Mouse (Mus musculus) splenic B cell, adult 2 months (primary cell): ENCODE results near the gene Ddx11.
A peak's percentile ranks its signal among the peaks of the same experiment; 100 is the strongest.
"Not testable (repeated sequence)": the region's sequence is repeated elsewhere in the genome, so short reads cannot be mapped to it uniquely, and the experiment has no call there.

Experiments used
- DNase-seq: peaks from one replicate; pipeline ENCODE4 v3.0.0-alpha.2; 2011; ENCODE audit warnings: low read depth, low spot score
- H3K27me3 ChIP-seq: 2 replicates; pipeline ENCODE4 v1.6.1; 2012; ENCODE audit warnings: mild to moderate bottlenecking, low read length, moderate library complexity, mixed read lengths; ENCODE audit not compliant: control insufficient read depth, poor library complexity, insufficient read depth, severe bottlenecking
- H3K36me3 ChIP-seq: 2 replicates; pipeline ENCODE4 v1.6.1; 2012; ENCODE audit warnings: mild to moderate bottlenecking, low read length, moderate library complexity, mixed read lengths; ENCODE audit not compliant: control insufficient read depth, poor library complexity, insufficient read depth, severe bottlenecking

Ddx11 gene

DNA sequence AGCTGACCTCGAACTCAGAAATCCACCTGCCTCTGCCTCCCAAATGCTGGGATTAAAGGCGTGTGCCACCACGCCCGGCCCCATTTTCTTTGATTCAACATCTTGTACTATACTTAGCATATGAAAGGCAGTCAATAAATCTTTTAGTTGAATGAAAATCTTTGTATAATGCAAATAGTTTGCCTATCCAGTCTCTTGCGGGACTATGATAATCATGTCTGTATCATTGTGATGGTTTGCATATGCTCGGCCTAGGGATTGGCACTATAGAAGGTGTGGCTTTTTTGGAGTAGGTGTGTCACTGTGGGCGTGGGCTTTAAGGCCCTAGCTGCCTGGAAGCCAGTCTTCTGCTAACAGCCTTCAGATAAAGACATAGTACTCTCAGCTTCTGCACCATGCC, 19.2 kb upstream of the Ddx11 start:
- no peak for DNase-seq
- Histone ChIP-seq H3K27me3 (no peaks in the 10 kb centered on the region), H3K36me3 (no peaks in the 10 kb centered on the region)

DNA sequence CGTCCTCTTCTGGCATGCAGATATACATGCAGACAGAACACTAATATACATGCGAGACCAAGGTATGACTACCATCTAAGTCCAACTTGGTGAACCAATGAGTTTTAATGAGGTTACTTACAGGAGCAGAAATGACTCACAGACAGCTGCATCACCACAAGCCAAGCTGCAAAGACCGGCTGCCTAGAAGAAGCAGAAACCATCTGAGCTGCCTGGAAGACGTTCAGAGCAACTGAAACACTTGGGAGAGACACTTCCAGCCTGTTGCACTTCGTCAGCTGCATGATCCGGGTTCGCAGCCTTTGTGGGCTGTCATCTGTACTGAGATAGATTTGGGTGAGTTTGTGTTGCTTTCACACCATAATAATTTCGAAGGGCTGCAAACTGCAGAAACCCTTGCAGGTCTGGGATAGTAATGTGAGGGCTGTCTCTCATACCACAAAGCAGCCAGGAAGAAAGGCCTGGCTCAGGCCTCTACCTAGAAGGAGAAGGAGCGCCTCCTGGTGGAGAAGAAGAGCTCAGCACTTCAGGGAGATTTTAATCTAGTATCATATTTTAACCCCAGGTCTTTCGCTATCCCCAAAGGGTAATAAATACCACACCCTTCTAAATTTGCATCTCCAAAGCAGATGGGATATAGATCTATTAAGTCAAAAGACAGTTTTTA, 16.6 kb upstream of the Ddx11 start:
- H3K27me3 ChIP-seq = no peaks in the 10 kb centered on the region
- no peaks in the 10 kb centered on the region for H3K36me3 ChIP-seq
- DNase-seq = peak; percentile 83

DNA sequence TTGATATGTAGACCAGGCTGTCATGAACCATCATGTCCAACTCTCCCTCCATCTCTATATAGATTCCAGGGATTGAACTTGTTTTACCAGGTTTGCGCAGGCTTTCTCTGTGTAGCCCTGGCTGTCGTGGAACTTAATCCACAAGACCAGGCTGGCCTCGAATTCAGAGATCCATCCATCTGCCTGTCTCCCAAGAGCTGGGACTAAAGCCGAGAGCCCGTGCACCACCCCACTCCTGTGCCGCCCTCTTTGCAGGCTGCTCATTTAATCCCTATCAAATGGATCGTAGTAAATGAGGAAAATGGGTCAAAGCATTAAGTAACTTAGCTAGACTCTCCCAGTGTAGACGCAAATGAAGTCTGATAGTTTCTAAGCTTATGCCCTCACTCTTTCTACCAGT, 15.9 kb upstream of the Ddx11 start:
- no peaks in the 10 kb centered on the region for H3K36me3 ChIP-seq
- no peaks in the 10 kb centered on the region for H3K27me3 ChIP-seq
- no peak for DNase-seq

DNA sequence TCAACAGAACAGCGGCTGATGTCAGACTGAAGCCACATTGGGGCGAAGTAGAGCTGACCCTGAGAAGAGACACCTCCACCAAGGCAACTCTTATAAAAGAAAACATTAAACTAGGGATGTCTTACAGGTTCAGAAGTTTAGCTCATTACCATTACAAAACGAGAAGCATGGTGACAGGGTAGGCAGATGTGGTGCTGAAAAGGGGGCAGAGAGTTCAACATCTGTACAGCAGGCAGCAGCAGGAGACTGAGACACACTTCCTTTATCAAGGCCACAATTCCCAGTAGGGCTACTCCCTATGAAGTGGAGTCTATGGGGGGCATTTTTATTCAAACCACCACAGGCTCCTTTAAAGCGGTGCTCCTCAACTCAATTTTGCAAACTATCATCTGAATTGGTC, 15.1 kb upstream of the Ddx11 start:
- no peaks in the 10 kb centered on the region for H3K36me3 ChIP-seq
- no peak for DNase-seq
- no peaks in the 10 kb centered on the region for H3K27me3 ChIP-seq

DNA sequence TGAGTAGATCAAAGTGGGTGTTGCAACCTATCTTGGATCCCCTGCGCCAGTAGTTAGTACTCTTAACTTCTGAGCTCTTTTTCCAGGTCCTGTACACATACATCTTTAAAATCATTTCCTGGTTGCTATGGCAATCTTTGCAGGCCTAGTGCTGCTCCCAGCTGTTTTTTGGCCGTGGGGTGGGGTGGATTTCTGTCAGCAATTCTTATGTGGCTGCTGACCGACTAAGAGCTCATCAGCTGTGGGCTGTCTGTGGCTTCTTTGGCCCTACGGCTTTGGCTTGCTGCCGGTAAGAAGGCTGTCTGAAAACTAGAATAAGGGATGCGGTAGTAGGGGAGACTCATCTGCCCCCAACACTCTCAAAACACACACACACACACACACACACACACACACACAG, 12.6 kb upstream of the Ddx11 start:
- Histone ChIP-seq H3K36me3 (peaks cover 5% of the 10 kb centered on the region; the same call in 1 of the 2 replicates), H3K27me3 (no peaks in the 10 kb centered on the region)
- DNase-seq = peak; percentile 15

DNA sequence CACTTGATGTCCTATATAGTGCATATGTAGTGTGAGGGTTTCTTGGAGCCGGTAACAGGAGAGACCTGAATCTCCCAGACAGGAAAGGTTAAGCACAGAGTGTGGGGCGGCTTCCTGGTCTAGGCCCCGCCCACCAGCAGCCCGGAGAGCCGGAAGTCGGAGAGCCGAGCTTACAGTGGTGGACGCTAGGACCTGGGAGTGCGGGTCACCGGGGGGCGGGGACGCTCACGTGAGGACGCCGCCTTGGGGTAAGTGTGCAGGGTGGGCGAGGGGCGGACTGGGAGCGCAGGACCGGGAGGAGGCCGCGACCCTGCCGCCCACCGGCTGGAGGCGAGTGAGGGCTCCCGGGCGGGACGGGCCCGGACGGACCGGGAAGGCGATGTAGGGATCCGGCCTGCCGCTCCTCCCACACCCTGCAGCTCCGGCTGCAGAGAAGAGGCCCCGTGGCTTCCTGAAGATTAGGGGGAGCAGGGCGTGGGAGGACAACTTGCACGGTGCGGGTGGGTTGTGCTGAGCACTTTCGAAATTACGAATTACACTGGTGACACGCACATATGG, 11.8 kb upstream of the Ddx11 start, which contains the start of gene Washc1:
Washc1 (plus strand) TSS at position 144 of the 558 bp plus-strand sequence.
- Histone ChIP-seq H3K36me3 (peaks cover 7% of the 10 kb centered on the region; the same call in 1 of the 2 replicates), H3K27me3 (no peaks in the 10 kb centered on the region)
- DNase-seq = peak; percentile 90

DNA sequence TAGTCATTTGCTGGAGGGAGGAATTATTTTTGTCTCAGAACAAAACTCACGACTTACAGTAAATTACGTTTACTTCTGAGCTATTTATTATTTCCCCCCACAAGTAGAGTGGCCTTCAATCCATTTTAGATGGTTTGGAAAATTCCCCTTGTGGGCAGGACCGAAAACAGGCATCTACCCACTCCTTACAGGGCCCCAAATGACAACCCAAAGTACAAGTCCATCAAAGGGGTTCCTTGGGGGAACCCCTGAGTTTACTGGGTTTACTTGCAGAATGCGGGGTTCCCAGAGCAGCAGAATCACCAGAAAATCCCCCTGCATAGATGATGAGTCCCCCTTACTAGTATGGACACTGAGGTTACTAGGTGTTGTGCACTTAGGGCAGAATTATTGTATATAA, 11.2 kb upstream of the Ddx11 start:
- H3K27me3 ChIP-seq = no peaks in the 10 kb centered on the region
- peak; percentile 14 for DNase-seq
- peaks cover 7% of the 10 kb centered on the region; the same call in 1 of the 2 replicates for H3K36me3 ChIP-seq

DNA sequence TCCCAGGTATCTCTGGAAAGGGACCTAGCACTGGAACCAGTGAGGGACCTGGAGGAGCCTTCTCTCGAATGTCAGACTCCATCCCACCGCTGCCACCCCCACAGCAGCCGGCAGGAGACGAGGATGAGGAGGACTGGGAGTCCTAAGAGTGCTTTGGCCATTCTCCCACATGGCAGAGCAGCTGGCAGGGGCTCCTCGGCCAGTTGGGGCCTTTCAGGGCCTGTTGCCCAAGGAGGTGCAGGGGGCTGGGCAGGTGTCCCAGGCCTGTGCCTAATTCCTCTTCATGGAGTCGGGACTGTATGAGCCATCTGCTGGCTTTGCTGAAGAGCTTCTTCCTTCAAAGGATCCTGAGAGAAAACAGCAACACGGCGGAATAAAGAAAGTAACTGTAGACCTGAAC, 4.3 kb upstream of the Ddx11 start:
- Histone ChIP-seq H3K36me3 (peaks cover 12% of the 10 kb centered on the region), H3K27me3 (no peaks in the 10 kb centered on the region)
- DNase-seq = no peak

DNA sequence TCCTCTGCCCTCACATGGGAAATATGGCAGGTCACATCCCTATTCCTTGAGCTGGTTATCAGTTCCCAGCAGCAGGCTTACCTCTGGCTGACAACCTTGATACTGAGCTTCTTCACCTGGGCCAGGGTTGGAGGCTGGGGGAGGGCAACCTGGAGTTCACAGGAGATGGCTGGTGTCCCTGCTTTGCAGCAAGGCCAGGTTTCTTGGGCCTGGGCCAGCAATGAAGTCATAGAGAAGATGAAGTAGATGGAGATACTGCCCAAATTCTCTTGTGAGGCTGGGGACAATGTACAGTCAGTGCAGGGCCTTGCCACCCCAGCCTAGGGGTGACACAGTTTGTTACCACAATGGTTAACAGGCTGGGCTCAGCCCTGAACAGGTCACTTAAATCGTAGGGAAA, 2.6 kb upstream of the Ddx11 start:
- no peaks in the 10 kb centered on the region for H3K27me3 ChIP-seq
- no peak for DNase-seq
- H3K36me3 ChIP-seq = peaks cover 7% of the 10 kb centered on the region

DNA sequence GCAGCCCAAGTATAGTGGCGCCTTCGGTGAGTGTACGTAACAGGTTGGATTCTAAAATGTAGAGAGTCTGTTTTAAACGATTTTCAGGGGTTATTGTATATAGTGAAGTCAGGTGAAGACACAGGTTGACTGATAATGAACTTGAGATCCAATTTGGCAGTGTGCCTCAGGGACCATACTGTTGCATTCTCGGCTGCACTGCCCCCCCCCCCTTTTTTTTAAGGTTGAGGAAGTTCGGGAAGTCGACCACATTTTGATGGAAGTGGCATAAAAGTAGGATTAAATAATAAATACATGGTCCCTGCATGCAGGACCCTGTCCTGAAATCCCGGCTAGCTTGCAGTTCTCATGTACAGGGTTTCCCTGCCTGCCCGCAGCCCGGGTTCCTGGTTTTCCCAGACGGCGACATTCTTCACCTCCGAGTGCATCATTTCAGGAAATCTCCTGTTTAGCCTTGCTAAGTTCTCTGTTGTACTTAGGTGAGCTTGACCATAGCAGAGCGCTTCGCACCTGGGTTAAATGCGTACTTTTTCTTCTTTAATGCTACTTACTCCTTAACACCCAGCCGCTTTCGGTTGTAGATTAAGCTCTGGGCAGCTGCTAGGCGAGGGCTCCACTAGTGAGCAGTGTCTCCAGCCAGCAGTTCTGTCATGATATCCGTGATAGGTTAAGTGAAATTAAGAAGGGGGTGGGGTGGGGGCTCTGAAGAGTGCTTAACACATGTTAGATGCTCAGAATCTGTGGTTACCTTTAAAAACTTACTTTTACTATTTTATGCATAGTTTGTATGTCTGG, 693 bp downstream of the Ddx11 start:
- Histone ChIP-seq H3K36me3 (peaks cover under 1% of the 10 kb centered on the region), H3K27me3 (no peaks in the 10 kb centered on the region)
- peak; percentile 10 for DNase-seq

DNA sequence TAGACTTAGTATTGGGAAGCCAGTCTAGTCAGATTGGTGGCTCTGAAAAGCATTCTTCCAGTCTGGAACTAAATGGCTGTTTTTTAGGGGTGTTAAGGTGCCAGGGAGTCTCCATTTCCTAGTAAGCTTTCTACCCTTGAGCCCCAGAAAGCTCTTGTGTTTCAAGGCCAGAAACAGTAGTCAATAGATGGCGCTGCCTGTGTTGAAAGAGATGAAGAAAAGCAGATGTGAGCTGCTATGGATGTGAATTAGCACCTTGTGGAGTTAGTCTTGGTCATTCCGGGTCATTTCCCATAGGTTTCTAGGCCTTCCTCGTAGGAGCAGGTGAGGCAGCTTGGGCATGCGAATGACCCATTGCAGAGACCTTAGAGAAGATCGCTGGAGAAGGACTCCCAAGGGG, 1.9 kb downstream of the Ddx11 start:
- peak; percentile 43 for DNase-seq
- Histone ChIP-seq H3K36me3 (no peaks in the 10 kb centered on the region), H3K27me3 (no peaks in the 10 kb centered on the region)

DNA sequence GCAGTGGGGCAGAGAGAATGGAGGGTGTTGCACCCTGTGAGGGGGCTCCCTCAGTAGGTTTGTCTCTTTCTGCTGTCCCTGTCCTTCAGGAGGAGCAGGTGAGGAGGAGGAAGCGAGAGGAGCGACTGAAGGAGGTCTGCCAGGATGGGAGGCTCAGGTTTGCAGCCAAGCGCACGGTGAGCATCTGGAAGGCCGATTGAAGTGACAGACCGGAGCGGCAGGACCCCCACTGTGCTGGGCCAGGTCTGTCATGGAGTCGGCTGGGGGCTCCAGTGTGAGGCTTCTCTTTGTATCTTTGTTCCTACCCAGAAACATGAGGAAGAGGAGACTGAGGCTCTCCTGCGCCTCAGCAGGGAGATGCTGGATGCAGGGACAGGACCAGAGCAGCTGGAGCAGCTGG, 7.1 kb downstream of the Ddx11 start:
- Histone ChIP-seq H3K27me3 (no peaks in the 10 kb centered on the region), H3K36me3 (peaks cover 6% of the 10 kb centered on the region)
- DNase-seq = no peak

DNA sequence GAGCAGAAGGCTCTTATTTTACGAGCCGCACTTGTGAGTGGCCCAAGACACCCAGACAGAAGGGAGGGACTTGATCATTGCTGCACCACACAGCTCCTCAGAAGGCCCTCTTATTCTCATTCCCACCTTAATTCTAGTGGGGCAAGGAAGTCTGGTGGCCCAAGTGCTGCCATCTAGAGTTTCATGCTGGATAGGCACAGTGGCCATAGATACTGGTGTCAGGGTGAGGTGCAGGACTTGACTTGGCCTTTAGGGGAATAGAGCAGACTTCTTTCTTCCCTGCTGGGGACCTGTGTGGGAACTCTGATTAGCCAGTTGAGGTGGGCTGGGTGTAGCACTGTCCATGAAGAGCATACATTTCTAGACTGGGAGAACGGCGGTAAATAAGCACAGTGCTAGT, 7.9 kb downstream of the Ddx11 start:
- H3K36me3 ChIP-seq = peaks cover 6% of the 10 kb centered on the region
- H3K27me3 ChIP-seq = no peaks in the 10 kb centered on the region
- DNase-seq = peak; percentile 53

DNA sequence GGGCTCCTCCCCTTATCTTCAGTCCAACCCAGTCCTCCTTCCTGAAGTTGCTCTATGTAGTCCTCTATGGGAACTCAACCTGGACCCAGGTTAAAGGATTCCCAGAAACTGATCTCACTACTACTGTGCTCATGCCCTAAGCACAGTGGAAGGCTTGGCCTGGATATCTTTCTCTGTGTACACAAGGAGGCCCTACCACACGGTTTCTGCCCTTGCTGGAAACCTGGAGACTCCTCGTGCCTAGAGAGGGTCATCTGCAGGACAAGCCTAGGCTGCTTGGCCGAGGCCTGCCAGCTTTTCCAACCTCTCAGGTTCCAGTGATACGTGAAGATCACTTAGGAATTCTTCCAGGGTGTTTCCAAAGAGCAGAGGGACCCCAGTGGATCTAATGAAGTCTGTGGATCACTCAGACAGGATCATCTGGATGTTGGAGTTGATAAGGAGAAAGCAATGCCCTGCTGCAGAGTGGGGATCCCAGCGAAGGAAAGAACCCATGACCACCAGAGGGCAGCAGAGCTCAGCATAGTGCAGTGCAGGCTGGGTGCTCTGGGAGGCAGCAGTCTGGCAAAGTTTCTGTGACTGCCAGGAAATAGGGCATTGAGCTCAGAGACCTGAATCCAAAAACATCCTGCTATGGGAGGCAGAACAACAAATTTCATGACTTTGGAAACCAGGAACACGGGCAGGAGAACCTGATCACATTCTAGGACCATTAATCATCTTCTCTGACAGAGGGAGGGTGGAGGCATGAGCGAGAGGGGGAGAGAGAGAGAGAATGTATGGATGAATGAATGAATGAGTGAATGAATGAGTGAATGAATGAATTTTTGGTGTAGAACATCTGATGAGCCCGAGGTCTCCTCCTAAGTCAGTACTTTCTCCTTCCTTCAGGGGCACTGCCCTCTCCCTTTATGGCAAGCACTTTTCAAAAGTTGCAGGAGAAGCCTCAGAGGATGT, 29.7 kb downstream of the Ddx11 start:
- H3K36me3 ChIP-seq, H3K27me3 ChIP-seq, DNase-seq: not testable (repeated sequence)
